Mouse (Mus musculus) testis, adult 2 months (tissue): Measurements from ENCODE around the gene Elavl2.

Source experiments
- CTCF ChIP-seq: fragments of 200-500 bp; IDR thresholded peaks from 2 replicates; pipeline ENCODE4 v1.5.1; 2012; ENCODE audit warnings: low read depth, mild to moderate bottlenecking, inconsistent platforms, low read length, moderate library complexity; ENCODE audit not compliant: control insufficient read depth, insufficient read depth, insufficient replicate concordance
- POLR2A ChIP-seq: fragments of 200-500 bp; IDR thresholded peaks from 2 replicates; pipeline ENCODE4 v1.6.1; 2012; ENCODE audit warnings: low read depth, mild to moderate bottlenecking, inconsistent platforms, low read length, moderate library complexity; ENCODE audit not compliant: control insufficient read depth

DNA sequence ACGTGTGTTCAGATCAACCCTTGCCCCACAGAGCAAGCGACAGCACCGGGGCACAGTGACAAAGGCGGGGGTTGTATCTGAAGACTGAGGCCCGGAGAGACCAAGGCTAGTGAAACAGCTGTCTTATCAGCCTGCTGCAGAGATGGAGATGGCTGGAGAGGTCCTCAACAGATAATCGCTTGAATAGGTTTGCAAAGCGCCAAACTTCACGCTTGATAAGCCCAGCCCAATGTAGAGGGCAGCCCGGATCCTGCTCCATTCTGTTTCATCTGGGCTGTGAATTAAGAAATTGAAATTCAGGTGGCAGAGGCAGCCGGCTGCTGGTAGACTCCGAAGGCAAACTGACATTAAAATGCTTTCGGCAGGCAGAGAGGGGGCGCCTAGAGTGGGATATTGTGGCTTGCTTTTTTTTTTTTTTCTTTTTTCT lies 19.4 kb downstream of the Elavl2 start:
- TF ChIP-seq POLR2A (no peak), CTCF (no peak)
